Mouse (Mus musculus) MEL (cell line): ENCODE measurements around the gene Cnn2. TPM values are rescaled to one million over a fixed set of nuclear protein-coding genes. Genes with fewer than 3 reads are reported as not detected.
A peak's percentile ranks its signal among the peaks of the same experiment; 100 is the strongest.

ENCODE experiments used
- DNase-seq: peaks from one replicate; pipeline ENCODE4 v3.0.0; 2011; ENCODE audit warnings: low read depth, low spot score
- H3K27ac ChIP-seq: 2 replicates; pipeline ENCODE4 v1.5.1; 2012; ENCODE audit warnings: low read depth, mild to moderate bottlenecking, control low read depth, low read length, moderate library complexity; ENCODE audit not compliant: control insufficient read depth
- H3K27me3 ChIP-seq, 2 experiments: fragments of 150-350 bp in 1 of 2; sonication (generic) in 1 of 2; 2 replicates each; pipeline ENCODE4 v1.6.1; 2012; ENCODE audit warnings: low read length in 2 of 2, mild to moderate bottlenecking in 2 of 2, improper control_type of control experiment in 1 of 2, moderate library complexity in 1 of 2; ENCODE audit not compliant: insufficient read depth in 2 of 2, control insufficient read depth in 1 of 2
- H3K36me3 ChIP-seq, 2 experiments: 2 replicates each; pipeline ENCODE4 v1.6.1; 2012 to 2014; ENCODE audit warnings: low read length in 2 of 2, improper control_type of control experiment in 1 of 2, inconsistent platforms in 1 of 2, mild to moderate bottlenecking in 1 of 2; ENCODE audit not compliant: insufficient read depth in 2 of 2, control insufficient read depth in 1 of 2
- H3K4me1 ChIP-seq, 2 experiments: fragments of 150-350 bp in 1 of 2; sonication (generic) in 1 of 2; 2 replicates each; pipeline ENCODE4 v1.6.1; 2012; ENCODE audit warnings: low read length in 2 of 2, improper control_type of control experiment in 1 of 2, mild to moderate bottlenecking in 1 of 2; ENCODE audit not compliant: insufficient read depth in 2 of 2, control insufficient read depth in 1 of 2
- H3K4me3 ChIP-seq, 2 experiments: fragments of 150-350 bp in 1 of 2; sonication (generic) in 1 of 2; 2 replicates each; pipeline ENCODE4 v1.5.1; 2012; ENCODE audit warnings: low read depth in 2 of 2, low read length in 2 of 2, mild to moderate bottlenecking in 2 of 2, moderate library complexity in 2 of 2, control low read depth in 1 of 2, improper control_type of control experiment in 1 of 2; ENCODE audit not compliant: control insufficient read depth in 1 of 2, insufficient read depth in 1 of 2
- H3K79me2 ChIP-seq: 2 replicates; pipeline ENCODE4 v1.6.1; 2012; ENCODE audit warnings: mild to moderate bottlenecking, low read length, moderate library complexity; ENCODE audit not compliant: control insufficient read depth, poor library complexity, insufficient read depth
- H3K9ac ChIP-seq: 2 replicates; pipeline ENCODE4 v1.6.1; 2012; ENCODE audit warnings: low read depth, mild to moderate bottlenecking, control low read depth, low read length, moderate library complexity; ENCODE audit not compliant: control insufficient read depth, poor library complexity, severe bottlenecking
- H3K9me3 ChIP-seq: fragments of 150-350 bp; sonication (generic); replicated peaks from 2 replicates; pipeline ENCODE4 v1.6.1; 2012; ENCODE audit warnings: mild to moderate bottlenecking, low read length, improper control_type of control experiment, moderate library complexity; ENCODE audit not compliant: insufficient read depth
- BHLHE40 ChIP-seq: IDR thresholded peaks from 2 replicates; pipeline ENCODE4 v1.6.1; 2012; ENCODE audit warnings: low read depth, mild to moderate bottlenecking, inconsistent platforms, low read length, improper control_type of control experiment, borderline replicate concordance
- CHD2 ChIP-seq: IDR thresholded peaks from 2 replicates; pipeline ENCODE4 v1.6.1; 2011; ENCODE audit warnings: low read length, improper control_type of control experiment
- CTCF ChIP-seq, 3 experiments: IDR thresholded peaks in 2 of 3; conservative IDR thresholded peaks in 1 of 3; 2 replicates each; pipeline ENCODE4 v1.5.1; 2011 to 2012; ENCODE audit warnings: low read length in 3 of 3, low read depth in 2 of 3, mild to moderate bottlenecking in 2 of 3, improper control_type of control experiment in 1 of 3, inconsistent platforms in 1 of 3, mixed read lengths in 1 of 3, moderate library complexity in 1 of 3; ENCODE audit not compliant: control insufficient read depth in 1 of 3, insufficient read depth in 1 of 3, poor library complexity in 1 of 3, severe bottlenecking in 1 of 3
- E2F4 ChIP-seq: IDR thresholded peaks from 2 replicates; pipeline ENCODE4 v1.6.1; 2011; ENCODE audit warnings: low read depth, low read length, improper control_type of control experiment, borderline replicate concordance
- ELF1 ChIP-seq: IDR thresholded peaks from 2 replicates; pipeline ENCODE4 v1.6.1; 2014; ENCODE audit warnings: low read depth, mild to moderate bottlenecking, inconsistent platforms, low read length, improper control_type of control experiment, moderate library complexity
- EP300 ChIP-seq, 2 experiments: IDR thresholded peaks; 2 replicates each; pipeline ENCODE4 v1.6.1; 2011; ENCODE audit warnings: improper control_type of control experiment in 2 of 2, low read length in 2 of 2, low read depth in 1 of 2, mild to moderate bottlenecking in 1 of 2
- ETS1 ChIP-seq: IDR thresholded peaks from 2 replicates; pipeline ENCODE4 v1.6.1; 2012; ENCODE audit warnings: low read depth, mild to moderate bottlenecking, inconsistent platforms, low read length, improper control_type of control experiment, moderate library complexity
- GABPA ChIP-seq: IDR thresholded peaks from 2 replicates; pipeline ENCODE4 v1.6.1; 2012; ENCODE audit warnings: low read depth, mild to moderate bottlenecking, inconsistent platforms, low read length, improper control_type of control experiment, moderate library complexity
- GATA1 ChIP-seq: IDR thresholded peaks from 2 replicates; pipeline ENCODE4 v1.6.1; 2011; ENCODE audit warnings: low read depth, low read length, improper control_type of control experiment
- HCFC1 ChIP-seq: IDR thresholded peaks from 2 replicates; pipeline ENCODE4 v1.6.1; 2012; ENCODE audit warnings: low read depth, mild to moderate bottlenecking, inconsistent platforms, low read length, improper control_type of control experiment, moderate library complexity
- KAT2A ChIP-seq: conservative IDR thresholded peaks from 2 replicates; pipeline ENCODE4 v1.6.1; 2012; ENCODE audit warnings: low read depth, low read length, improper control_type of control experiment, inconsistent platforms
- MAFK ChIP-seq: IDR thresholded peaks from 2 replicates; pipeline ENCODE4 v1.6.1; 2011; ENCODE audit warnings: low read depth, mild to moderate bottlenecking, low read length, improper control_type of control experiment, borderline replicate concordance
- MAX ChIP-seq: IDR thresholded peaks from 2 replicates; pipeline ENCODE4 v1.6.1; 2011; ENCODE audit warnings: low read length, improper control_type of control experiment
- MEF2A ChIP-seq: IDR thresholded peaks from 2 replicates; pipeline ENCODE4 v1.6.1; 2014; ENCODE audit warnings: low read depth, mild to moderate bottlenecking, inconsistent platforms, low read length, improper control_type of control experiment; ENCODE audit not compliant: poor library complexity, insufficient replicate concordance, severe bottlenecking; ENCODE audit errors: extremely low read depth
- MXI1 ChIP-seq: IDR thresholded peaks from 2 replicates; pipeline ENCODE4 v1.6.1; 2011; ENCODE audit warnings: mild to moderate bottlenecking, low read depth, low read length, improper control_type of control experiment
- MYB ChIP-seq: IDR thresholded peaks from 2 replicates; pipeline ENCODE4 v1.6.1; 2011; ENCODE audit warnings: mild to moderate bottlenecking, low read depth, low read length, improper control_type of control experiment
- MYC ChIP-seq: IDR thresholded peaks from 2 replicates; pipeline ENCODE4 v1.6.1; 2011; ENCODE audit warnings: low read depth, mild to moderate bottlenecking, low read length, improper control_type of control experiment, moderate library complexity
- NELFE ChIP-seq: IDR thresholded peaks from 2 replicates; pipeline ENCODE4 v1.6.1; 2011; ENCODE audit warnings: low read depth, low read length, improper control_type of control experiment
- POLR2AphosphoS2 ChIP-seq: IDR thresholded peaks from 2 replicates; pipeline ENCODE4 v1.6.1; 2011; ENCODE audit warnings: low read length, improper control_type of control experiment
- RAD21 ChIP-seq: IDR thresholded peaks from 2 replicates; pipeline ENCODE4 v1.6.1; 2011; ENCODE audit warnings: mild to moderate bottlenecking, low read depth, low read length, improper control_type of control experiment
- RCOR1 ChIP-seq: IDR thresholded peaks from 2 replicates; pipeline ENCODE4 v1.6.1; 2012; ENCODE audit warnings: low read depth, mild to moderate bottlenecking, inconsistent platforms, low read length, improper control_type of control experiment
- SIN3A ChIP-seq: IDR thresholded peaks from 2 replicates; pipeline ENCODE4 v1.6.1; 2012; ENCODE audit warnings: low read length, improper control_type of control experiment, inconsistent platforms
- TAL1 ChIP-seq: IDR thresholded peaks from 2 replicates; pipeline ENCODE4 v1.6.1; 2012; ENCODE audit warnings: mild to moderate bottlenecking, inconsistent platforms, low read length, moderate library complexity, mixed read lengths
- TBP ChIP-seq: IDR thresholded peaks from 2 replicates; pipeline ENCODE4 v1.8.0; 2011; ENCODE audit warnings: low read depth, low read length, improper control_type of control experiment
- TCF12 ChIP-seq: IDR thresholded peaks from 2 replicates; pipeline ENCODE4 v1.6.1; 2014; ENCODE audit warnings: low read depth, mild to moderate bottlenecking, inconsistent platforms, low read length, improper control_type of control experiment, moderate library complexity
- USF1 ChIP-seq: IDR thresholded peaks from 2 replicates; pipeline ENCODE4 v1.6.1; 2014; ENCODE audit warnings: low read depth, mild to moderate bottlenecking, inconsistent platforms, low read length, improper control_type of control experiment, moderate library complexity
- USF2 ChIP-seq, 2 experiments: IDR thresholded peaks; 2 replicates each; pipeline ENCODE4 v1.6.1; 2011 to 2012; ENCODE audit warnings: improper control_type of control experiment in 2 of 2, low read length in 2 of 2, borderline replicate concordance in 1 of 2, inconsistent platforms in 1 of 2, low read depth in 1 of 2, mild to moderate bottlenecking in 1 of 2; ENCODE audit not compliant: insufficient read depth in 1 of 2
- ZC3H11A ChIP-seq: IDR thresholded peaks from 2 replicates; pipeline ENCODE4 v1.6.1; 2012; ENCODE audit warnings: low read depth, mild to moderate bottlenecking, inconsistent platforms, low read length, improper control_type of control experiment
- ZKSCAN1 ChIP-seq: IDR thresholded peaks from 2 replicates; pipeline ENCODE4 v1.6.1; 2012; ENCODE audit warnings: low read depth, mild to moderate bottlenecking, inconsistent platforms, low read length, improper control_type of control experiment, moderate library complexity
- ZMIZ1 ChIP-seq: IDR thresholded peaks from 2 replicates; pipeline ENCODE4 v1.6.1; 2012; ENCODE audit warnings: low read depth, mild to moderate bottlenecking, inconsistent platforms, low read length, improper control_type of control experiment, moderate library complexity
- ZNF384 ChIP-seq: IDR thresholded peaks from 2 replicates; pipeline ENCODE4 v1.6.1; 2012; ENCODE audit warnings: low read depth, mild to moderate bottlenecking, inconsistent platforms, low read length, improper control_type of control experiment
- polyA plus RNA-seq, 2 experiments: library from polyadenylated mRNA; stranded (reverse) in 1 of 2; unstranded in 1 of 2; fragments of >175 nt in 1 of 2; fragments of >200 nt in 1 of 2; gene quantifications; 2 replicates each; pipeline versions ENCODE4 v1.2.1 to v1.2.4; 2012; ENCODE audit warnings: low replicate concordance in 2 of 2, low read depth in 1 of 2; ENCODE audit not compliant: insufficient read length in 2 of 2, insufficient read depth in 1 of 2, missing spikeins in 1 of 2
- total RNA-seq: library from RNA; depleted of rRNA; stranded (reverse); fragments of 300-350 nt; gene quantifications from 2 replicates; pipeline ENCODE4 v1.2.3, GENCODE M21; 2012

Gene Cnn2
- total and polyA plus RNA-seq, 3 experiments: 8.7 to 25.3 TPM; not detected in 1

- Histone ChIP-seq H3K79me2 (no peaks in the 10 kb centered on the region), H3K4me1 (peaks cover 7 to 35% of the 10 kb centered on the region in 2 experiments; a peak in 3 of 4 replicates), H3K27me3 (no peaks in the 10 kb centered on the region), H3K4me3 (no peak overlapping the region), H3K9me3 (no peaks in the 10 kb centered on the region), H3K27ac (no peak overlapping the region), H3K9ac (no peak overlapping the region), H3K36me3 (peaks cover 0 to 26% of the 10 kb centered on the region in 2 experiments; a peak in 3 of 4 replicates)
- no peak for DNase-seq
- TF ChIP-seq TBP: no peak
- TF ChIP-seq ELF1: no peak
- TF ChIP-seq MYB: no peak
- TF ChIP-seq MEF2A: no peak
- no peak for TF ChIP-seq RAD21
- no peak for TF ChIP-seq RCOR1
- TF ChIP-seq TCF12: no peak
- TF ChIP-seq ZNF384: no peak
- TF ChIP-seq HCFC1: no peak
- no peak for TF ChIP-seq ZKSCAN1
- TF ChIP-seq GABPA: no peak
- TF ChIP-seq ZC3H11A: no peak
- TF ChIP-seq E2F4: no peak
- no peak for TF ChIP-seq KAT2A
- no peak for TF ChIP-seq MAFK
- TF ChIP-seq CHD2: no peak
- no peak for TF ChIP-seq POLR2AphosphoS2
- no peak for TF ChIP-seq CTCF (IDR thresholded peaks at IDR 0.05 in 2 of 3, conservative IDR thresholded peaks at IDR 0.05 in 1 of 3; ENCODE audit: control insufficient read depth in 1 of 3, insufficient read depth in 1 of 3, low read depth in 2 of 3, low read length in 3 of 3, poor library complexity in 1 of 3, severe bottlenecking in 1 of 3)
- no peak for TF ChIP-seq NELFE
Measured at GRCm38 (mm10) chr10:80030736-80031135, 42.4 kb downstream of the Cnn2 start.

GRCm38 (mm10) chr10:80032799-80033480 is 44.6 kb downstream of the Cnn2 start:
- H3K4me1 ChIP-seq: peaks cover 7 to 35% of the 10 kb centered on the region in 2 experiments; a peak in 3 of 4 replicates
- H3K27ac ChIP-seq: peak overlapping the region; percentile 95
- H3K9ac ChIP-seq: peak overlapping the region; percentile 44
- H3K36me3 ChIP-seq: peaks cover 0 to 26% of the 10 kb centered on the region in 2 experiments; a peak in 3 of 4 replicates
- no peaks in the 10 kb centered on the region for H3K27me3 ChIP-seq
- H3K79me2 ChIP-seq: peaks cover 3% of the 10 kb centered on the region; the same call in 1 of the 2 replicates
- DNase-seq: peak; percentile 94
- H3K9me3 ChIP-seq: no peaks in the 10 kb centered on the region
- no peak overlapping the region for H3K4me3 ChIP-seq
- no peak for TF ChIP-seq USF1
- TF ChIP-seq GATA1: peak; percentile 81
- peak; percentile 90 to 93 for TF ChIP-seq EP300 (IDR thresholded peaks at IDR 0.05; ENCODE audit: low read depth in 1 of 2, low read length in 2 of 2)
- no peak for TF ChIP-seq USF2 (IDR thresholded peaks at IDR 0.05; ENCODE audit: borderline replicate concordance in 1 of 2, insufficient read depth in 1 of 2, low read depth in 1 of 2, low read length in 2 of 2)
- peak; percentile 69 for TF ChIP-seq MXI1
- no peak for TF ChIP-seq NELFE
- TF ChIP-seq BHLHE40: peak; percentile 52; the same call in 1 of the 2 replicates
- peak; percentile 87 for TF ChIP-seq TAL1
- TF ChIP-seq GABPA: no peak
- no peak; the same call in 1 of the 2 replicates for TF ChIP-seq HCFC1
- TF ChIP-seq TCF12: peak; percentile 87
- peak; percentile 67; the same call in 1 of the 2 replicates for TF ChIP-seq MAX
- no peak for TF ChIP-seq ZMIZ1
- TF ChIP-seq SIN3A: peak; percentile 69; the same call in 1 of the 2 replicates
- peak; percentile 85 for TF ChIP-seq ETS1
- TF ChIP-seq MYC: peak; percentile 85
